Mouse (Mus musculus): ENCODE data around the gene Prpf40b.

Prpf40b gene

DNA sequence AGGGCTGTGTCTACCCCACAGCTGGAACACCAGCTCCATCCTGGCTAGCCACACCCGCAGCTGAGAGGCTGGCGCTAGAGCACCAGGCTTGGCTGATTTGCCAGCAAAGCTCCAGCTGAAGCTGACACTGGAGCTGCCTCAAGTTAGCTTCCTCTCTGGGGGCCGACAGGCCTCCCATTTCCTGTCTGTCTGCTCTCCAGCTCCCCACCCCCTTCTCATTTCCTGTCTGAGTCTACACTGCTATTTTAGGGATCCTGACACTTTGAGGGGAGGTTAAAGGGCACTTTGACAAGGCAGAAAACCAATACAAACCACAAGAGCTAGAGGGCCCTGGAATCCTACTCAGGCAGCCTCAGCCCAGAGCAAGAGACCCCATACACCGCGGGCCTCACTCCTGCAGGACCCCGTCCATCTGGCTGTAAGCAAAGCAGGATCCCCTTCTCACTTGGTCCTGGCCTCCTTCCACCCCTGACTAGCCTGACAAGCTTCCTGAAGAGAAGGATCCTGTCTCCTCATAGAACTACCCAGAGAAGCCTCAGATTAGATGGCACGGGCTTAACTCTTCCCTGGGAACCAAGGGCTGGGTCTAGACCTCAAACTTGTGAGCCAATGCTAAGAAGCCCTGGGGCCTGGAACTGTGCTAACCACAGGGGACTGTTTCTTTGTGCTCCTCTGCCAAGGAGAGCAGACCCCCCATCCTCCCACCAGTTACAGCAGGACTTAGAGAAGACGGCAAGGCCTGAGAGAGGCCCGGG is 38.2 kb downstream of the Prpf40b start:
- DNase-seq (ENCODE audit: low spot score in 2 of 2): no peak

DNA sequence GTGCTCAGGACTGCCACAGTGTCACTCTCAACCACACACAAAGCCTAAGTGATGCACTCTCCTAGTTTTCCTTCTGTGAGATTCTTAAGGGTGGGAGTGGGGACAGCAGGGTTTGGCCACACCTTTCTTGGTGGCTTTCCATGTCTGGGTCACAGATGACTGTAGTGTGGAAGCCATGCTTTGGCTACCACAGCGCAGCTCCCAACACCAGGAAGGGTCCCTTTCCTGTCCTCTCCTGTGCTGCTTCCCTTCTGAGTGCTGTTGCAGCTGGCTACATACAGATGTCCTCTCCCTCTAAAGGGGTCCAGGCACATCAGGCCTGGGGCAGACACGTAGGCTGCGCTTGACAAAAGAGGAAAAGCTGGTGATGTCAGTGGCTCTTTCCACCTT is 38.8 kb downstream of the Prpf40b start:
- no peak for DNase-seq (ENCODE audit: low spot score in 2 of 2)

DNA sequence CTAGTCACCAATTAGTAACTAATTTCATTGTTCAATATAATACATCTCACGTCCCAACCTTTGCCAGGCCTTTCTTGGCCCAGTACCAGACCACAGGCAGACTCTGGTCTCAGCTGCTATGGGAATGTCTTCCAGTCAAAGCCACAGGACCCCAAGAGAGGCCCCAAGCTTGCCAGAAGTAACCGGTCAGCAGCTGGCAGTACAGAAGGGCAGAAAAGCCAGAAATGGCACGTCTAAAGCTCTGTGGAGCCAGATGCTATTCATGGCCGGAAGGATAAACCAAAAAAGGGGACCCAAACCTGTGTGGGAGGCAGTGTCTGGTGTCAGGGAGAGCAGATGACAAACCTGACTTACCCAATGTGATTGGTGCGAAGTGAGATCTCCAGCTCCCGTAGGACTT is 39.6 kb downstream of the Prpf40b start:
- DNase-seq (ENCODE audit: low spot score in 2 of 2): no peak

DNA sequence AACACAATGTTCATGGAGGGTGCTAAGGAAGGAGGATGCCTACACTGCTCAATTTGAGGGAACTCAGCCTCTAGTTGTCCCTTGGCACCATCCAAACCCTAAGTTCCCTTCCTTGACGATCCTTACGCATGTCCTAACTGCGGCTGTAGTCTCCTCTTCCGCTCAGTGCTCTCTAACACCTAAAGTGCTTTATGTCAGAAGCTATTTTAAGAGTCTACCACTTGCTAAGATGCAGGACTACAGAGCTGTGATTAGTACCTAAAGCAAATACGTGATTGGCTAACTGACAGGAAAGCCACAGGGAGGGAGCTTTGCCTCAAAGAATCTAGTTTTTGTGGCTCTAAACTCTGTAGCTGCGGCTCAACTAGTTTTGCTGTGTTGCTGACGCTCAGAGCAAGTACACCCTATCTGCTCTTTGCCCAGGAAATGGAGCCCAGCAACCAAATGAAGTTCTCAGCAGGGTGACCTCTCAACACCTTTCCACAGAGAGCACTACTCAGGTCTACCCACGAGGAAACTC is 41.0 kb downstream of the Prpf40b start:
- DNase-seq (ENCODE audit: low spot score in 2 of 2): no peak

DNA sequence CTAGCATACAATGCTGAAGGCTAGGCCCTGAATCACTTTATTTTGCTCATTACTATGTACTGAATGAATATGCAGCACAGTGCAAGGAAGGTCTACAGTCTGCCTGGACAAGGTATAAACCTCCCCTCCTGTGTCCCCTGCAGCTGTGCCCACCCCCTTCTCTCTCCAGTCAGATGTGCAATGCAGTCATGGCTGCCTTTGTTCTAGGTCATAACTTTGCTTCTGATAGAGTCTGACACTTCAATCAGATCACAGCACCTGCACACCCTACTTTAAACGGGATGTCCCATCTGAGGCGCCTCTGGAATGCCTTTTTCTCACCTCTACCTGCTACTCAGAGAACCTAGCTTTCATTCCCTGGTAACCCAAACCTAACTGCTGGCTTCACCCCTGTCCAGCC is 44.0 kb downstream of the Prpf40b start:
- no peak for DNase-seq (ENCODE audit: low spot score in 2 of 2)

DNA sequence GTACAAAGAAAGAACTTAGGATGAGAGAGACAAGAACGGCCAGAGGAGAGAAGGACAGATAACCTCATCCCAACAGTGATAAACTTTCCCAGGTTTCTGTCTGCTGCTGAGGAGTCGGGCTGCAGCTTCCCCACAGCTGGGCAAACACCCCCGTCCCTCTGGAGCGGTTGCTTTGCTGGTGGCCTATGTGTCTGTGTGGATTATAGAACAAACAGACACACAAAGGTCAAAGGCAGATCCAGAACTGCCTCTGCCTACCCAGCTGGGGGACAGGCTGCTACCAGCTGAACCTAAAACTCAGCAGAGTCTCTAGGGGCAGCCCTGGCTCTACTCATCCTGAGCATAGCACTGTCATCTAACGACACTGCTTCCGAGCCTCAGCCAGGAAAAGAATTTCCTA is 44.8 kb downstream of the Prpf40b start:
- no peak for DNase-seq (ENCODE audit: low spot score in 2 of 2)

DNA sequence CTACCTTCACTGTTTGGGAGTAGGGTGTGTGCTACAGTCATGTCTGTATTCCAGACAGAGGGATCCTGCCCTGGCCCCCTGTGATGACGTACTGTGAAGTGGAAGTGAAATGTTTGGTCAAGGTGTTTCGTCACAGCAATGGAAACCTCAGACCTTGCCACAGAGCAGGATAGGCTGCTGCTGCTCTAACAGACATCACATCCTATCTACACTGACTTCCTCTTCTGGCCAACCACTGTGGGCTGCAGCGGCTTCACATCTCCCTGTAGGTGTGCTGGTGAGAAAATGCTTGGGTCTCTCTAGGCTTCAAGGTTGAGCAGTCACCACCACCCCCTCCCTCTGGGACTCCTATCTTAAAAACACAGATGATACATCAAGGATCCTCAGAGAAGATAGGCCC is 46.2 kb downstream of the Prpf40b start:
- no peak for DNase-seq (ENCODE audit: low spot score in 2 of 2)

DNA sequence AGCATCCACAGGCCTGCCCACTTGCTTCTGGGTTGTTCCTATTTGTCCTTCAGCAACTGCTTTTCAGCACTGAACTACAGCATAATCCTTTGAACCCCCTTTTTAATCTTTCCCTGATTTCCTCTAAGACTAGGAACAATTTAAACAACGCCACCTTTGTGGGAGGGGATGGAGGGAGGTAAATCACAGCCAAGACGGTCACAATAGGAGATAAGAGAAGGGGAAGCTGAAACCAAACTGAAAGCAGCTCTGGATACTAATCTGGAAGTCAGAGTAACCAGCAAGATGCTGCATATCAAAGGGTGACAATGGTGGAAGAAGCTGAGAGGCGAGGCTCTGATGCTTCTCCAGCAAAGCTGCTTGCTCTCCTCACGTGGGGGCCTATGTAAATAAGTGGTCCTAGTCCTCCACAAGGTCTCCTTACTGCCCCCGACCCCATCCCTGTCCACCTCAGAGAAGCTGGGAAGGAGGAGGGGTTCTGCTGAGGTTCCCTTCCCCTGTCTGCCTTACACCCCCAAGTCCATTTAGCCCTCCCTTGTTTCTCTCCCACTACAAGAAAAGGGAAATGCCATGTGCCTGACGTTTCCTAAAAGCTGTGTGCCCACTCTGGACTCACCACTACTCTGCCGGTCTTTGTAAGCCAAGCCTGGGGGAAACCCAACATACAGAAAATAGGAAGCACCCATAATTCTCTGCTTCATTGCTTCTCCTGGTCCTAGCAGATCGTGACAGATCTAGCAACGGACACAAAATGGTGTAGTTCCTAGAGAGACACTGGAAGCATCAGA is 47.5 kb downstream of the Prpf40b start:
- no peak for DNase-seq (ENCODE audit: low spot score in 2 of 2)

DNA sequence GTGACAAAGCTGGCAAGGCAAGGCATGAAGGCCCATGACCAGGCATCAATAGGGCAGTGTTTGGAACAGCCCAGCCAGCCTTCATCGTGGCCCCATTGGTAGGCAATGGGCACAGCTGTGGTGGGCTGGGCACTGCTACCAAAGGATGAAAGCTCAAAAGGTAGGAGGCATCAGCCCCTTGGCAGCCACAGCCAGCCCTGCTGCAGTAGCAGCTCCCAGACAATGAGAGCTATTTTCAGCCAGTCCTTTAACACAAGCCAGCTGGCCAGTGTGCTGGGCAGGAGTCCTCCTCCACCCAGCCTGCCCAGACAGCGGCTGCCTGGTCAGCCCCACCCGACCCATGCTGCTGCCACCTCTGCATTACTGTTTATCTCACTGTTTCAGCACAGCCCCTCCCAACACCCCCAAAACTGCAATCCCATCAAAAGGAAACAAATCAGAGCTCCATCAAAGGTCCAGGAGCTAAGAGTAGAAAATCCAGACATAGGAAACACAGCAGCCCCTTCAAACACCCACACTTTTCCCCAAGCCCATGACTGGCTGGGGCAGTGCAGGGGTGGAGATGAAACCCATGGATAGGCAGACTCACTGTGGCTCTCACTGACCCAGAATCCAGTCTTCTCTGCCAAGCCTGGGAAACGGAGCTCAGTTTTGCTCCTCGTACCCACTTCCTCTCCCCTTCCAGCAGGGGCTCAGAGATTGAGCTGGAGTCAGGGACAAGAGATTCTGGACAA is 48.7 kb downstream of the Prpf40b start:
- DNase-seq (ENCODE audit: low spot score in 2 of 2): peak; percentile 56 to 62

DNA sequence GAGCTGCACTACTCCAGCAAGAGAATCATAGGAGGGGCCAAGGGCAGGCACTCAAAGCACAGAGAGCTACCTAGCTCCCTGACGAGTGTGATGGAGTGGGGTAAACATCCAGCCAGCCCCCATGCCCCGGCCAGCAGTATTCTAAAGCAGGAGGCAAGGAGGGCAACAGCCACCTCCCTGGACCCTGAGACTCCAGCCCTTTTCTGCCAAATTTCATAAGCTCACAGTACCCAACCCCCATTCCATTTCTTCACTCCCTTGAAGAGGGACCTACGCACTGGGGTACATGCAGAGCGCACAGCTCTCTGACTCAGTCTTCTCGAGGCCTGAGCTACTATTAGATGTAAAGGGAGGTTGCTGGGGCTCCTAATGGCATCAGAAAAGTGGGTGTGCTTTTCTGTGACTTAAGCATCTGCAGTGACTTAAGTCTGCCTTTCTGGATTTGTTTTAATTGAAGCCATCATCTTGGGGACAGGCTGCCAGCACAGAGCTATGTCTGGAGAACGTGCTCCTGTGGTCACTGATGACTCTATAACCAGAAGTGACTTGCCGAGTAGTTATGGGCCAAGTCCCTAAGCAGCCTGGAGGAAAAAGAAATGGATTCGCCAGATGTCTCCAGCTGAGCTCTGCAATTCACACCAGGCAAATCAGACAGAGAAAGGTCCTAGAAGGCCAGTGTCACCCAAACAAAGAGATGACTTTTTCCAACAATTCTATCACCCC is 49.4 kb downstream of the Prpf40b start:
- no peak for DNase-seq (ENCODE audit: low spot score in 2 of 2)

DNA sequence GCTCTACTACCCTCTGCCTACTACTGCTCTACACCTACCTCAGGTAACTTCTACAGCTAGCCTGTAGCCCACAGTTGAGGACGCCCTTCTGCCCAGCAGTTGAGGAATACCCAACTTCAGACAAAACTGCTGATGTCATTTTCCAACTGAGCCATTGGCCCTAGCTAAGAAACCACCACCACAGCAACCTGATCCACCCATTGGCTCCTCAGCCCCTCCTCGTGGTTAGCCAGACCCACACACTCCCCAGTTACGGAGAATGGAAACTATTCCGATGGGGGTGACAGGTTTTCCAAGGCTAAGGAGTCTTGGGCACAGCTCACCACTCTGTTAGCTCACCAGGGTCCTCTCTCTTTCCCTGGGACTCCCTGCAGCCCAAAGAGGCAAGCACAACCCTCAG is 50.1 kb downstream of the Prpf40b start:
- DNase-seq (ENCODE audit: low spot score in 2 of 2): no peak

DNA sequence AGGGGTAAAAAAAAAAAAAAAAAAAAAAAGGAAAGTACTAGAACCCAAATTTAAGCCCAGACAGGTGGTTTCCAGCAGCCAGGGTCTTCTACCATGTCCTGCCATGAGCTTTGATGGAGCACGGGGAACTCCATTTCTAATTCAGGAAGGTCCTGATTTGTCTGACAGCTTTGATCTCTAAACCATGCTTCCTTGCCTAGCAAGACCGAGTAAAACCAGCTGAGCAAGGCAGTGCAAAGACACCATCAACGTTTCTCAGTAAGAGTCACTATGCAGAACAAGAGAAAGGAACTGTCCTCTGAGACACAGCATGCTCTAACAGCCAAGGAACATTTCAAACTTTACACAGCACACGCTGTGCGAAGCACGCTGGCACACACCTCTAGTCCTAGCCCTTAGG is 56.7 kb downstream of the Prpf40b start:
- no peak for DNase-seq (ENCODE audit: low spot score in 2 of 2)

DNA sequence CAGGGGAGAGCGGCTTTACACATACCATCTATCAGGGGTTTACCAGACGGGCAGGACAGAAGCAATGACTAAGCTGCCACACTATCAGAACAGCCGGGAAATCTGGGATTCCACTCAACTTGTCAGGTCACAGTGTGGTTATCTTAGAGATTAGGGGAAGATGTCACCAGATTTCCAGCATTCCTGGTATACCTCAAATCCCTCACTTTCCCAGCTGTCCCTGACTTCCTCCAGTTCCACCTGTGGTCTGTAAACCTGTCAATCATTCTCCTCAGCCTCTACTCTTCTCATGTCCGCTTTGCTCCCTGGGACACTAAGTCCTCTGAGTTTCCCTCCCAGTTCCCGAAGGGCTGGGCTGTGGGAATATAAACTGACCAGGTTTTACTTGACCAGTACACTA is 57.4 kb downstream of the Prpf40b start:
- DNase-seq (ENCODE audit: low spot score in 2 of 2): no peak

DNA sequence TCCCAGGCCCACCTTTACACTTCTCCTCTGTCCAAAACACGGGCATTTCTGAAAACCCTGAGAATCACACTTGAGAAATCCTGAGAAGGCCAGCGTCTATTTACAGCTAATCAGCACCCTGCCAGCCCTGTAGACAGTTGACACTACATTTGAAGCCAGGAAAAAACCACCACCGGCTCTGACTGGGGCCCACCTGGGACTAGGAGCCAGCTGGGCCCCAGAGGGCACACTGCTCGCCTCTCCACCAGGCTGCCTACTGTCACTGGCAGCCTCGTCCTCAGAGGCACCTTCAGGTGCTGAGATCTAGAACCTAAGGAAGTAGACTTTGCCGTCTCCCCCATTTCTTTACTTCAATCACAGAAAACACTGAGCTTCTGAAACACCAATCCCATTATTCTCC is 60.8 kb downstream of the Prpf40b start:
- no peak for DNase-seq (ENCODE audit: low spot score in 2 of 2)

DNA sequence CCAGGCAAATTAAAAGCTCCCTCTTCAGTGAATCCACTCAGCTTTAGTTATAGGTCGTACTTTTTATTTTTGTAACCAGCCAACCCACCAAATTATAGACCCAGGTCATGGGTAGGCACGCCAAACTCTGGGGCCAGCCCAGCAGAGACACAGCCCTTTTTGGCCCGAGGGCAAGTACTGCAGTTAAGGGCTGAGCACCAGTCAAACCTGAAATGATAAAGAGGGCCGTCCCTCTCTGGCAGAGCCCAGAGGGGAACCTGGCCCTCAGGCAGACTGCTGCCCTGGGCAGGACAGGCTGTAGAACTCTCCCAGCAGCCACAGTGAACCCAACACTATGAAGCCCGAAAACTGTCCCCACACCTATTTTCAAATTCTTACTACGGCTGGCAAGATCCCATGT is 61.6 kb downstream of the Prpf40b start:
- no peak for DNase-seq (ENCODE audit: low spot score in 2 of 2)

DNA sequence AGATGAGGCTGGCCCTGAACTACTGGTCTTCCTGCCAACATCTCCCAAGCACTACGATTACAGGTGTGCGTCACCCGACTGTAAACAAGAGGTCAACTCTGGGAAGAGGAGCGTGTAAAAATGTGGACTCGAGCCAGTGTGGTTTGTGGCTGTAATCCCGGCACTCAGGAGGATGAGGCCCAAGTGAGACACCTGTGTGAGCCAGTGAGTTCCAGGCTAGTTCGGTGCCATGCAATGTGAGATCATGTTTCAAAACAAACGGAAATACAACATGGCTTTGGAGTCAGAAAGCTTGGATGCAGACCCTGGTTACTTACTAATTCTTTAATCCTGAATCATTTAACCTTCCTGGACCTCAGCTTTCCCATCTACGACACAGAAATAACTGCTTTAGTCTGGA is 64.1 kb downstream of the Prpf40b start:
- DNase-seq (ENCODE audit: low spot score in 2 of 2): no peak

DNA sequence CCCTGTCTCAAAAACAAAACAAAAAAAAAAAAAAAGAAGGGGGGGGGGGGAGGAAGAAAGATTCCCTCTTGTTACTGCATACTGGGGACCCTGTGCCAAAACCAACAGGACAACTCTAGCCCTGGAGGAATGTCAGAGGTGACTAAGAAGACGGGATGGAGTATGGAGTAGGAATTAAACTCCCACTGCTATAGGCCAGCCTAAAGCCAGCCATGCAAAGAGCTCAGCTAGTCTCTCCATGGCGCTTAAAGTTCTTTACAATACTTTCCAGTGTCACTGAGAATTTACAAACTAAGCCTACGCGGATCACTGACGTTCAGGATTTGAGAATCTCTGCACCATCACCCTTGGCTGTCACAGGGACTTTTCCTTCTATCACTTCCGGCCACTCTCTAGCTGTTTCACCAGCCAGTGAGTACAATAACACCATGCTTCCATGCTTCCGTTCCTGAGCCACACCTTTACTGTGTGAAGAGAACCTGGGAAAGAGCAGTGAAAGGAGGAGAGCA is 69.2 kb downstream of the Prpf40b start:
- no peak for DNase-seq (ENCODE audit: low spot score in 2 of 2)

DNA sequence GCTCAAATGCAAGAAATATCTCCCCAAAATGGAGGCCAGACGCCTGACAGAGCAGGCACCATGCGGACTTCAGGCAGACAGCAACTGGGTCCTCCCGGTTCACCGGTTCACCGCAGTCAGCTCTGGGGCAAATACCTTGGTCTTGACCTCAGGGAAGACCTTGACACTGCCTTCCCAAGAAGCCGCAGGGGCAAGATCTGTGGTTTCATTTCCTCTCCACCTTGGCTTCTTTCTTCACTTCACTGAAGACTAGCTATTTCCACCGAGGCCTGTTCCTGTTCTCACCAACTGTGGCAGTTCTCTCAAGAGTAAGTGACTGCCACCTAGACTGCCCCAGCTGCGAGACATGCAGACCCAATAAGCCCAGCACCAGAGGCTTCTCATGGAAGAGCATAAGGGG is 70.0 kb downstream of the Prpf40b start:
- DNase-seq (ENCODE audit: low spot score in 2 of 2): no peak
